Mouse (Mus musculus) urinary bladder, postnatal 4 days (tissue): ENCODE data around the gene Nat10.
A peak's percentile ranks its signal among the peaks of the same experiment; 100 is the strongest.

Experiments used
- DNase-seq, 2 experiments: peaks; one replicate each; pipeline ENCODE4 v3.0.0; 2021 to 2022; ENCODE audit warnings: low spot score in 2 of 2

Nat10 gene

GRCm38 (mm10) chr2:103691278-103691677 is 69.8 kb downstream of the Nat10 start:
- DNase-seq: no peak

- DNase-seq: no peak
These were observed 70.2 kb downstream of the Nat10 start for GRCm38 (mm10) chr2:103690828-103691227.

- no peak for DNase-seq
These were observed 70.6 kb downstream of the Nat10 start for GRCm38 (mm10) chr2:103690425-103690824.

- DNase-seq: no peak
These were observed 73.2 kb downstream of the Nat10 start for GRCm38 (mm10) chr2:103687888-103688287.

DNA sequence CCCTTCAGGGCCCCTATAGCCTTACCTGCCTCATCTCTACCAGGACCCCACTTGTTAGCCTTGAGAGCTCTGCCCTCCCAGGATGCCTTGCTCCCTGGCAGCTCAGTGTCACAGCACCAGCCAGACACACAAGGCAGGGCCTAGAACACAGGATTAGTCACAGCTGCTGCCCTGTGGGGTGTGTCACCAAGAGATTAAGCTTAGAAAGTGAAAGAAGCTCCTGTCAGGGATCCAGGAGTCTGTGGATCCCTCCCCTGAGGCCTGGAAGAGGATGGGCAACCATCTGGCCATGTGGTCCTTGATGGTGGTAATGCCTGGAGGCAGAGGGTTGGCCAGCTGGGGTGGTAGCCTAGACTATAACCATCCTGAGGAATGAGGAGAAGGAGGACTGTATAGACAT is 73.9 kb downstream of the Nat10 start:
- no peak for DNase-seq

- no peak for DNase-seq
These were observed 75.5 kb downstream of the Nat10 start for GRCm38 (mm10) chr2:103685581-103685980.

DNA sequence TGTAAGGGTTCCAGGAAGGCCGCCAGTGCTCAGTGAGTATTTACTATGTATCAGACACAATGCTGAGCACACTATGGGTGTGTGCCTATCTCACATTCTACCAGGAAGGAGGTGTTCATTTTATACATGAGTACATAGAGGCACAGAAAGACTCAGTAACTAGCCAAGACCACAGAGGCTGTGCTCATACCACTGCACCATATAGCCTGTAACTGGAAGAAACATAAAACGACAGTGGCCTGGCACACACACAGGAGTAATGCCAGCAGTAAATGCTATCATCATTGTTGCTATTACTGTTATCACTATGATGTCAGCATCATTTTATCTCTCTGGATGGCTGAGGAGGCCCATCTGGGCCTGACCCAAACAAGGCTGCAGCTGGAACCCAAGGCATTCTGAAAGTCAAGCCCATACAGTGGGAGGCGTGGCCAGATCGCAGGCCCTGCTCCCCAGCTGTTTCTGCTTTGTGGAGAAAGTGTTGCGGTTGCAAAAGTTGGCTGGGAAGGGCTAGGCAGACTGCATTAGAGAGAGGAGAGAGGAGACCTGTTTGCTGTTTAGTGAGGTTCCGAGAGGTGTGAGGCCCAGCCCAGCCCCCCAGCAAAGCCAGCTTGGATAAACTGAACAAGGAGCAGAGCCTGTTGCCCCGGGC is 76.0 kb downstream of the Nat10 start:
- peak in 1 of 2 experiments; percentile 47 for DNase-seq

- no peak for DNase-seq
These were observed 76.6 kb downstream of the Nat10 start for GRCm38 (mm10) chr2:103684431-103684830.

DNA sequence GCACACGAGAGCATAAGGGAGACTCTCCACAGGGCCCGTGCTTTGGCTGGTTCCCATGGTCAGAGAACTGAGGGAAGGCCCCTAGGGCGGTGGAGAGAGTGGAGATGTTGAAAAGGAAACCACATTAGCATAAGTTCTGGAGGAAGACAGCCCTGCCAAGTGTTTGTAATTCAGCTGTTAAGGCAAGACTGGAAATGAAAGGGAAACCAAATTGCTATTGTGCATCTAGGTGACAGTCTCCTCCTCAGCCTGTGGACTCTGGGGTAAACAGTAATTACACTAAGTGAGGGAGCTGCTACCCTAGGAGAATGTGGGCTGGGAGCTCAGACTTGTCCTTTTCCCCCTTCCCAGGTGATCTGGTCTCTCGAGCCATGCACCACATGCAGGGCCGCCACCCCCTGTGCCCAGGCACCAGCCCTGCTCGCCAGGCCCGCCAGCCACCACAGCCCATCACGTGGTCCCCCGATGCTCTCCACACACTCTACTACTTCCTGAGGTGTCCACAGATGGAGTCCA is 78.1 kb downstream of the Nat10 start:
- no peak for DNase-seq

GRCm38 (mm10) chr2:103682261-103682722 is 78.8 kb downstream of the Nat10 start:
- no peak for DNase-seq

GRCm38 (mm10) chr2:103681149-103681548 is 79.9 kb downstream of the Nat10 start:
- no peak for DNase-seq

GRCm38 (mm10) chr2:103680364-103681110 is 80.5 kb downstream of the Nat10 start:
- DNase-seq: no peak

DNA sequence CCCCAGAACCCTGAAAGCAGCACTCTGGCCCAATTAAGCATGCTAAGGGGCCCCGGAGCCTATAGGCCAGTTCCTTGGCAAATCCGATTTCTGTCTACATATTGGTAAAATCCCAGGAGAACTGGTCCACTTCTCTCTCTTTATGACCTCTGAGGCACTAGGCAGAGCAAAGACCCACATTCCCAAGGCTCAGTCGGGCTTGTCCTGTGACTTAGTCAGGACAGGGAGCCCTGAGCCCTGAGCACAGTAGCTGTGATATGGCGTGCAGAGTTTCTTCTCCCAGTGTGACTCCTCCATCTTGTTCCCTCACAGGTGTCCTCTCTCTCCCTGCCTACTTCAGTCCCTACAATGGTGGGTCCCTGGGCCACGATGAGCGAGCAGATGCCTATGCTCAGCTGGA is 82.6 kb downstream of the Nat10 start:
- no peak for DNase-seq

DNA sequence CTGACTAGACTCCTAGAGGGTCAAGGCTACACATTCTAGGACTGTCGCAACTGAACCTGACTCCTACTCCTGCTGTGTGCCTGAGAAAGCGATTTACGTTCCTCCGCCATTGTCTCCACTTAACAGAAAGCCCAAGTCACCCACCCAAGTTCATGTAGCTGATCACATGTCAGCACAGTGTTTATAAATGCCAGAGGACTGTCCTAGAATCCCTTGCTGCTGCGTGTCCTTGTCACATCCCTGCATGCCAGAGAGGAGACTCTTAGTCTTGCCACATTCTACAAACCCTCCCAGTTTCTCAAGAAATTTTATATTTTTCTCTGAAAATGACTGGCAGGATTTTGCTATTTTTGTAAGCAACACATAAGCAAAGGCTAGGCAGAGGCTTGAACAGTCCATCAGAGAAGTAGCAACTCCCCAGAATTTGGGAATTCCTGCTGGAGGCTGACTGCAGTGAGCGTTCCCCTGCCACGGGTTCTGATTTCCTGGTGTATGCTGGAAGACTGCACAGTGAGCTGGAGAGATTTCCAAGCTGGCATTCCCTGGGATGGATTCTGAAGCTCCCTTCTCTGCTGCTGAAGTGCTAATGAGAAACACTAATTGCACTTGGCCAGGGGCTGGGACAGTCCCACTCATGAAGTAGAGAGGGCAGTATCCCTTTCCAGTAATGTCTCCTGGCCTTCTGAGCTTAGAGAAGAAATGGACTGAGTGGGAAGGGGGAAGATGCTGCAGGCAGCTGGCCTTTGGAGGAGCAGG is 83.3 kb downstream of the Nat10 start:
- DNase-seq: no peak

- DNase-seq: no peak
These were observed 84.3 kb downstream of the Nat10 start for GRCm38 (mm10) chr2:103676808-103677207.

GRCm38 (mm10) chr2:103675391-103675790 is 85.7 kb downstream of the Nat10 start:
- no peak for DNase-seq

- no peak for DNase-seq
These were observed 87.5 kb downstream of the Nat10 start for GRCm38 (mm10) chr2:103673609-103674008.

DNA sequence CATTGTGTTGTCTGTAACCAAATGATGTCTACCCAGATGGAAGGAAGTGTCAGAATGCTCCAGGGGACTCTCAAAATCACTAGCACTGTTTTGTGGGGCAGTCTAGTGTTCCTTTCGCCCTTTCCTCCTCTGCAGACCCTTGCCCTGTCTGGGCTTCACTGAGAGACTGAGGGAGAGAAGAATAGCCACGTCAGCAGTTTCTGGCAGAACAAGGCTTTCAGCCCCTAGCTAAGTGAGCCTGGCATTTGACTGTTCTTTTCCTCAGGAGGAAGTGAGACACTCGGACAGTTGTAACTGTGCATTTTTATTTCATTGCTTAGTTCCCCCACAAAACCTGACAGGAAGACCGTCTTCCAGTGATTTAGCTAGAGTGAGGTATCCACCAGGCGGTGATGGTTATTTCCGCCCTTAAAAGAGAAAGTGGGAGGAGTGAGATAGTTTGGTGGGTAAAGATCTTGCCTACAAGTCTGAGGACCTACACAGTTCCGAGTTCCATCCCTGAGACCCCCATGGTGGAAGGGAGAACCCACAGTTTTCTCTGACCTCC is 88.4 kb downstream of the Nat10 start:
- no peak for DNase-seq
